Mouse (Mus musculus) Patski (cell line): ENCODE results near the gene Man1a2. TPM values are rescaled to one million over a fixed set of nuclear protein-coding genes. Genes with fewer than 3 reads are reported as not detected.

Experiments
- ATAC-seq: fragments of 100-300 bp; one replicate; pipeline ENCODE4 v1.8.0; 2021
- CTCF ChIA-PET: fragments of 350-600 bp; sonication (Branson Sonifier 250); formaldehyde crosslinking; loops from one replicate; lab custom pipeline; 2022; ENCODE audit warnings: inconsistent platforms; lab: Charles Lee
- POLR2A ChIA-PET: fragments of 350-600 bp; sonication (Branson Sonifier 250); formaldehyde crosslinking; loops from one replicate; lab custom pipeline; 2022; ENCODE audit warnings: antibody characterized with exemption, inconsistent platforms; lab: Charles Lee
- DNase-seq: peaks from one replicate; pipeline ENCODE4 v3.0.0-alpha.2; 2011; ENCODE audit warnings: low read depth, low spot score
- H3K27me3 ChIP-seq: fragments of 371-371 bp; one replicate; pipeline ENCODE4 v1.5.1; 2021
- CTCF ChIP-seq: fragments of 100-300 bp; IDR thresholded peaks from one replicate; pipeline ENCODE4 v1.5.1; 2021
- in situ Hi-C: fragments of 300-500 bp; cut with MboI; formaldehyde crosslinking; loops from 3 replicates; pipeline ENCODE4 v1.11.1; 2018; ENCODE audit warnings: low pct_unique_long_range_greater_than_20kb, mixed read lengths
- polyA plus RNA-seq: library from polyadenylated mRNA; unstranded; gene quantifications from one replicate; pipeline ENCODE4 v1.2.3, GENCODE M21; 2021

Gene Man1a2
- 83.6 TPM for polyA plus RNA-seq

GRCm38 (mm10) chr3:100685087-100685762 is at the start of gene Man1a2:
TSS of gene Man1a2 (minus strand) at chr3:100685503.
- no peaks in the 10 kb centered on the region for H3K27me3 ChIP-seq
- ChIA-PET POLR2A (interaction anchor here (0.6 kb wide), 1 partner anchor 20 kb away, joined by 7 read pairs; no protein-coding TSS in a partner anchor), CTCF (interaction anchor here (0.8 to 1.3 kb wide), 3 partner anchors 27 to 139 kb away, joined by 3 read pairs; no protein-coding TSS in a partner anchor)
- in situ Hi-C loops = no loop called here
- DNase-seq (no peak), ATAC-seq (peak; percentile 84)
- no peak for TF ChIP-seq CTCF

GRCm38 (mm10) chr3:100734482-100735154 is 49.3 kb upstream of the Man1a2 start:
- ChIA-PET POLR2A (interaction anchor here (0.6 to 0.7 kb wide), 2 partner anchors 22 to 136 kb away, joined by 3 to 4 read pairs; no protein-coding TSS in a partner anchor), CTCF (interaction anchor here (1.3 kb wide), 1 partner anchor 9 kb away, joined by 4 read pairs; no protein-coding TSS in a partner anchor)
- H3K27me3 ChIP-seq = no peaks in the 10 kb centered on the region
- DNase-seq (no peak), ATAC-seq (no peak)
- in situ Hi-C loops = no loop called here
- TF ChIP-seq CTCF = no peak

- H3K27me3 ChIP-seq = no peaks in the 10 kb centered on the region
- DNase-seq = no peak
- no peak for TF ChIP-seq CTCF
- POLR2A ChIA-PET = no interaction called here
- in situ Hi-C loops = no loop called here
- no peak for ATAC-seq
- CTCF ChIA-PET = no interaction called here
Observed at GRCm38 (mm10) chr3:100731896-100732295, 46.6 kb upstream of the Man1a2 start.

- in situ Hi-C loops = no loop called here
- ATAC-seq (no peak), DNase-seq (no peak)
- ChIA-PET POLR2A (no interaction called here), CTCF (no interaction called here)
- no peak for TF ChIP-seq CTCF
- H3K27me3 ChIP-seq = no peaks in the 10 kb centered on the region
Observed at GRCm38 (mm10) chr3:100731347-100731746, 46.0 kb upstream of the Man1a2 start.

GRCm38 (mm10) chr3:100728008-100728712 is 42.9 kb upstream of the Man1a2 start:
- in situ Hi-C loops = no loop called here
- DNase-seq (no peak), ATAC-seq (no peak)
- CTCF ChIA-PET = interaction anchor here (1.0 to 1.8 kb wide), 5 partner anchors 8 to 35 kb away, joined by 3 to 6 read pairs (median 4); no protein-coding TSS in a partner anchor
- POLR2A ChIA-PET = no interaction called here
- no peaks in the 10 kb centered on the region for H3K27me3 ChIP-seq
- no peak for TF ChIP-seq CTCF

GRCm38 (mm10) chr3:100725960-100726674 is 40.8 kb upstream of the Man1a2 start:
- ATAC-seq (no peak), DNase-seq (no peak)
- ChIA-PET CTCF (interaction anchor here (1.0 to 1.1 kb wide), 2 partner anchors 9 to 13 kb away, joined by 3 to 4 read pairs; no protein-coding TSS in a partner anchor), POLR2A (no interaction called here)
- no peak for TF ChIP-seq CTCF
- H3K27me3 ChIP-seq = no peaks in the 10 kb centered on the region
- in situ Hi-C loops = no loop called here

GRCm38 (mm10) chr3:100720786-100721300 is 35.5 kb upstream of the Man1a2 start:
- POLR2A ChIA-PET = no interaction called here
- H3K27me3 ChIP-seq = no peaks in the 10 kb centered on the region
- no peak for ATAC-seq
- TF ChIP-seq CTCF = no peak
- in situ Hi-C loops = no loop called here
- DNase-seq = no peak
- CTCF ChIA-PET = no interaction called here

- ChIA-PET POLR2A (interaction anchor here (0.7 kb wide), 1 partner anchor 207 kb away, joined by 3 read pairs; no protein-coding TSS in a partner anchor), CTCF (interaction anchor here (1.7 kb wide), 1 partner anchor 12 kb away, joined by 6 read pairs; no protein-coding TSS in a partner anchor)
- in situ Hi-C loops = no loop called here
- DNase-seq (no peak), ATAC-seq (no peak)
- H3K27me3 ChIP-seq = no peaks in the 10 kb centered on the region
- no peak for TF ChIP-seq CTCF
Observed at GRCm38 (mm10) chr3:100716241-100716640, 30.9 kb upstream of the Man1a2 start.

GRCm38 (mm10) chr3:100715367-100715766 is 30.1 kb upstream of the Man1a2 start:
- POLR2A ChIA-PET = no interaction called here
- no peak for DNase-seq
- CTCF ChIA-PET = no interaction called here
- no peaks in the 10 kb centered on the region for H3K27me3 ChIP-seq
- in situ Hi-C loops = no loop called here
- no peak for TF ChIP-seq CTCF
- ATAC-seq = no peak
